Mouse (Mus musculus): ENCODE data around the gene Ptgfrn. TPM values are rescaled to one million over a fixed set of nuclear protein-coding genes. Genes with fewer than 3 reads are reported as not detected.

Ptgfrn gene
- total and polyA plus RNA-seq, 3 experiments = not detected

DNA sequence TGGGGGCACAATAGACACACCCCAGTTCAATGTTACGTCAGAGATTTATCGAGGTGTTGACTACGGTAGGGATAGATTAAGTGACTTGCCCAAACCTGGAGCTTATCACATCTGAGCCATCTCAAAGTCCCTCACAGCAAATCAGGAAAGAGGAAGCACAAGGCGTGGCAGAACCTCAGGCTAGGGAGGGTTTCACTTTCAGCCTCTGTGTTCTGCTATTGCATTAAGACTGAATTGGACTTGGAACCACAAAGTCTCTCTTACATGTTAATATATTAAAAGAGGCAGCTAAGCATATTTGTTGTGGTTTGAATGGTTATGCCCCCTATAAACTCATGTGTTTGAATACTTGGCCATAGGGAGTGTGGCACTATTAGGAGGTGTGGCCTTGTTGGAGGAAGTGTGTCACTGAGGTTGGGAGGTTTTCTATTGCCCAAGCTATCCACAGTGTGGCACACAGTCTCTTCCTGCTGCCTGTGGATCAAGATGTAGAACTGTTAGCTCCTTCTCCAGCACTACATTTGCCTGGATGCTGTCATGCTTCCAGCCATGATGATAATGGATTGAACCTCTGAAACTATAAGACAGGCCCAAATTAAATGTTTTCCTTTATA, 99.4 kb downstream of the Ptgfrn start:
- H3K27ac ChIP-seq (ENCODE audit: control insufficient read depth, low read depth, low read length) = no peak overlapping the region
- TF ChIP-seq MXI1 (IDR thresholded peaks at IDR 0.05; ENCODE audit: low read depth, low read length) = no peak
- TF ChIP-seq GATA1 (IDR thresholded peaks at IDR 0.05; ENCODE audit: low read depth, low read length) = peak; percentile 49; the same call in 1 of the 2 replicates
- 0 out of 4 replicates have a peak, but pooled peaks of 1 of the 2 experiments have one; percentile 9 for TF ChIP-seq EP300 (IDR thresholded peaks at IDR 0.05; ENCODE audit: low read depth in 1 of 2, low read length in 2 of 2)
- H3K4me1 ChIP-seq (ENCODE audit: control insufficient read depth in 1 of 2, insufficient read depth in 2 of 2, low read length in 2 of 2) = peaks cover 0 to 5% of the 10 kb centered on the region in 2 experiments; a peak in 1 of 4 replicates
- peak overlapping the region; percentile 19 to 55; a peak in 3 of 4 replicates for H3K4me3 ChIP-seq (ENCODE audit: control insufficient read depth in 1 of 2, insufficient read depth in 1 of 2, low read depth in 2 of 2, low read length in 2 of 2)
- no peaks in the 10 kb centered on the region for H3K79me2 ChIP-seq (ENCODE audit: control insufficient read depth, insufficient read depth, low read length, poor library complexity)
- H3K36me3 ChIP-seq (ENCODE audit: control insufficient read depth in 1 of 2, insufficient read depth in 2 of 2, low read length in 2 of 2) = peaks cover 0 to 6% of the 10 kb centered on the region in 2 experiments; a peak in 2 of 4 replicates
- peak; percentile 42 for DNase-seq (ENCODE audit: low read depth, low spot score)
- no peaks in the 10 kb centered on the region for H3K27me3 ChIP-seq (ENCODE audit: control insufficient read depth in 1 of 2, insufficient read depth in 2 of 2, low read length in 2 of 2)
- H3K9me3 ChIP-seq (replicated peaks; ENCODE audit: insufficient read depth, low read length) = no peaks in the 10 kb centered on the region
- H3K9ac ChIP-seq (ENCODE audit: control insufficient read depth, low read depth, low read length, poor library complexity, severe bottlenecking) = no peak overlapping the region

DNA sequence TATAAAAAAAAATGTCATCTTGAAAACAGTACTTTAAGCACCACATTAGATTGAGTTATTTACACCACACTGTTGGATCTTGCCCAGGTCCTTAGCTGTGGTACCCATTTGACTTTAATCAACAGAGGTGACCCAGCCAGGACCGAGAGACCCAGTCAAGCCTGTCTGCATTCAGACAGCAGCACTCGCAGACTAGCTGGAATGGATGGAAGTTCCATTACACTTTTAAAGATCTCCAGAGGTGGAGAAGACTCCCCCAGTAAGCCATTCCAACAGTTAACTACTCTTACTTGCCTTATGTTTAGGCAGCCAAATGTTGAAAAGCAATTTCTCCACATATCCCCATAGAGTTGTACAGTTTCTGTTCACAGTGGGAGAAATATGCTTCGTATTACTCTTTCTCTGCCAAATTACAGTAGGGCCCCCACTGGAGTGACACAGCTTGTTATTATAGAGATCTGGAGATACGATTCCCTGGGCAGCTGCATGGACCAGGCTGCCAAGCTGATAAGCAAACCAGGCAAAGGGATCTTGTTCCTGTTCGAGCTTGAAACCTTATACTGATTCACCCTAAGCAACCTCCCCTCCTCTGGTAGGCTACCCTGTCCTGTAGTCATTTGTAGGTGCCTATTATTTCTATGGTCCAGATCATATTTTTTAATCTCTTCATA, 102.8 kb downstream of the Ptgfrn start:
- H3K9me3 ChIP-seq (replicated peaks; ENCODE audit: insufficient read depth, low read length) = no peaks in the 10 kb centered on the region
- peaks cover 0 to 6% of the 10 kb centered on the region in 2 experiments; a peak in 2 of 4 replicates for H3K36me3 ChIP-seq (ENCODE audit: control insufficient read depth in 1 of 2, insufficient read depth in 2 of 2, low read length in 2 of 2)
- no peak overlapping the region for H3K4me3 ChIP-seq (ENCODE audit: control insufficient read depth in 1 of 2, insufficient read depth in 1 of 2, low read depth in 2 of 2, low read length in 2 of 2)
- peaks cover 0 to 5% of the 10 kb centered on the region in 2 experiments; a peak in 1 of 4 replicates for H3K4me1 ChIP-seq (ENCODE audit: control insufficient read depth in 1 of 2, insufficient read depth in 2 of 2, low read length in 2 of 2)
- no peak overlapping the region for H3K9ac ChIP-seq (ENCODE audit: control insufficient read depth, low read depth, low read length, poor library complexity, severe bottlenecking)
- H3K79me2 ChIP-seq (ENCODE audit: control insufficient read depth, insufficient read depth, low read length, poor library complexity) = no peaks in the 10 kb centered on the region
- no peaks in the 10 kb centered on the region for H3K27me3 ChIP-seq (ENCODE audit: control insufficient read depth in 1 of 2, insufficient read depth in 2 of 2, low read length in 2 of 2)
- no peak overlapping the region for H3K27ac ChIP-seq (ENCODE audit: control insufficient read depth, low read depth, low read length)
- peak; percentile 30 for DNase-seq (ENCODE audit: low read depth, low spot score)
- TF ChIP-seq TBP (IDR thresholded peaks at IDR 0.05; ENCODE audit: low read depth, low read length) = no peak
- no peak for TF ChIP-seq MYB (IDR thresholded peaks at IDR 0.05; ENCODE audit: low read depth, low read length)
- no peak for TF ChIP-seq POLR2AphosphoS5 (IDR thresholded peaks at IDR 0.05; ENCODE audit: borderline replicate concordance, low read depth, low read length)
- TF ChIP-seq KAT2A (conservative IDR thresholded peaks at IDR 0.05; ENCODE audit: low read depth, low read length) = no peak
- TF ChIP-seq MXI1 (IDR thresholded peaks at IDR 0.05; ENCODE audit: low read depth, low read length) = no peak
- TF ChIP-seq ETS1 (IDR thresholded peaks at IDR 0.05; ENCODE audit: low read depth, low read length) = peak; percentile 55
- TF ChIP-seq ZNF384 (IDR thresholded peaks at IDR 0.05; ENCODE audit: low read depth, low read length) = no peak
- peak; percentile 30 to 63; a peak in 3 of 4 replicates for TF ChIP-seq EP300 (IDR thresholded peaks at IDR 0.05; ENCODE audit: low read depth in 1 of 2, low read length in 2 of 2)
- 0 out of 2 replicates have a peak, but pooled peaks have one; percentile 21 for TF ChIP-seq SIN3A (IDR thresholded peaks at IDR 0.05; ENCODE audit: low read length)
- no peak for TF ChIP-seq POLR2AphosphoS2 (IDR thresholded peaks at IDR 0.05; ENCODE audit: low read length)
- no peak for TF ChIP-seq MAX (IDR thresholded peaks at IDR 0.05; ENCODE audit: low read length)
- peak; percentile 33; the same call in 1 of the 2 replicates for TF ChIP-seq TCF12 (IDR thresholded peaks at IDR 0.05; ENCODE audit: low read depth, low read length)
- no peak for TF ChIP-seq SMC3 (IDR thresholded peaks at IDR 0.05; ENCODE audit: low read depth, low read length)
- no peak for TF ChIP-seq ZKSCAN1 (IDR thresholded peaks at IDR 0.05; ENCODE audit: low read depth, low read length)
- TF ChIP-seq E2F4 (IDR thresholded peaks at IDR 0.05; ENCODE audit: borderline replicate concordance, low read depth, low read length) = no peak
- no peak for TF ChIP-seq MEF2A (IDR thresholded peaks at IDR 0.05; ENCODE audit: extremely low read depth, insufficient replicate concordance, low read depth, low read length, poor library complexity, severe bottlenecking)
- no peak for TF ChIP-seq MAZ (IDR thresholded peaks at IDR 0.05; ENCODE audit: low read depth, low read length)
- no peak for TF ChIP-seq USF2 (IDR thresholded peaks at IDR 0.05; ENCODE audit: borderline replicate concordance in 1 of 2, insufficient read depth in 1 of 2, low read depth in 1 of 2, low read length in 2 of 2)
- peak; percentile 60 for TF ChIP-seq GATA1 (IDR thresholded peaks at IDR 0.05; ENCODE audit: low read depth, low read length)
- no peak for TF ChIP-seq TAL1 (IDR thresholded peaks at IDR 0.05; ENCODE audit: low read length)
- TF ChIP-seq CTCF (IDR thresholded peaks at IDR 0.05 in 2 of 3, conservative IDR thresholded peaks at IDR 0.05 in 1 of 3; ENCODE audit: control insufficient read depth in 1 of 3, insufficient read depth in 1 of 3, low read depth in 2 of 3, low read length in 3 of 3, poor library complexity in 1 of 3, severe bottlenecking in 1 of 3) = no peak
- no peak for TF ChIP-seq NRF1 (IDR thresholded peaks at IDR 0.05; ENCODE audit: insufficient read depth, low read depth, low read length, poor library complexity, severe bottlenecking)
- TF ChIP-seq ELF1 (IDR thresholded peaks at IDR 0.05; ENCODE audit: low read depth, low read length) = no peak
- no peak for TF ChIP-seq CHD2 (IDR thresholded peaks at IDR 0.05; ENCODE audit: low read length)
- TF ChIP-seq BHLHE40 (IDR thresholded peaks at IDR 0.05; ENCODE audit: borderline replicate concordance, low read depth, low read length) = no peak
- TF ChIP-seq ZC3H11A (IDR thresholded peaks at IDR 0.05; ENCODE audit: low read depth, low read length) = no peak
- TF ChIP-seq RAD21 (IDR thresholded peaks at IDR 0.05; ENCODE audit: low read depth, low read length) = no peak
- no peak for TF ChIP-seq GABPA (IDR thresholded peaks at IDR 0.05; ENCODE audit: low read depth, low read length)
- no peak for TF ChIP-seq NELFE (IDR thresholded peaks at IDR 0.05; ENCODE audit: low read depth, low read length)
